Mouse (Mus musculus) heart, adult 2 months (tissue): ENCODE measurements around the gene Dhx15.

Source experiments
- CTCF ChIP-seq: fragments of 200-600 bp; IDR thresholded peaks from 2 replicates; pipeline ENCODE4 v1.8.1; 2022; ENCODE audit warnings: antibody characterized with exemption, mild to moderate bottlenecking, moderate library complexity
- POLR2A ChIP-seq: fragments of 200-500 bp; IDR thresholded peaks from 2 replicates; pipeline ENCODE4 v1.6.1; 2011; ENCODE audit warnings: mild to moderate bottlenecking, low read depth, low read length, control low read depth; ENCODE audit not compliant: insufficient read depth

GRCm38 (mm10) chr5:52119192-52119591 is 71.1 kb downstream of the Dhx15 start:
- TF ChIP-seq POLR2A (no peak), CTCF (no peak)
